Mouse (Mus musculus) liver, postnatal 0 days (tissue): Measurements from ENCODE around the gene Sqor. TPM values are rescaled to one million over a fixed set of nuclear protein-coding genes. Genes with fewer than 3 reads are reported as not detected.

Source experiments
- ATAC-seq: fragments of 200-750 bp; cut with Nextera tagmentation; 2 replicates; pipeline ENCODE4 v1.8.0; 2017; ENCODE audit warnings: mild to moderate bottlenecking, moderate library complexity
- DNase-seq: peaks from one replicate; pipeline ENCODE4 v3.0.0-alpha.2; 2016
- H3K27ac ChIP-seq: fragments of 300-500 bp; sonication (generic); 2 replicates; pipeline ENCODE4 v1.5.1; 2014; ENCODE audit warnings: antibody characterized with exemption, moderate library complexity, mild to moderate bottlenecking, low read depth
- H3K27me3 ChIP-seq: fragments of 300-500 bp; sonication (generic); 2 replicates; pipeline ENCODE4 v1.6.1; 2014; ENCODE audit warnings: low read length, control low read depth, mixed read lengths; ENCODE audit not compliant: insufficient read depth
- H3K36me3 ChIP-seq: fragments of 300-500 bp; sonication (generic); replicated peaks from 2 replicates; pipeline ENCODE4 v1.6.1; 2014; ENCODE audit warnings: mild to moderate bottlenecking, control low read depth, low read length, moderate library complexity, mixed read lengths; ENCODE audit not compliant: insufficient read depth
- H3K4me1 ChIP-seq: fragments of 300-500 bp; sonication (generic); 2 replicates; pipeline ENCODE4 v1.6.1; 2014; ENCODE audit warnings: antibody characterized with exemption, mild to moderate bottlenecking, control low read depth; ENCODE audit not compliant: insufficient read depth
- H3K4me2 ChIP-seq: fragments of 300-500 bp; sonication (generic); 2 replicates; pipeline ENCODE4 v1.6.1; 2014; ENCODE audit warnings: low read depth, mild to moderate bottlenecking, low read length, moderate library complexity, mixed read lengths
- H3K4me3 ChIP-seq: fragments of 300-500 bp; sonication (generic); 2 replicates; pipeline ENCODE4 v1.5.1; 2014; ENCODE audit warnings: low read depth, low read length
- H3K9ac ChIP-seq: fragments of 300-500 bp; sonication (generic); replicated peaks from 2 replicates; pipeline ENCODE4 v1.6.1; 2014; ENCODE audit warnings: mild to moderate bottlenecking, moderate library complexity
- H3K9me3 ChIP-seq: fragments of 300-500 bp; sonication (generic); 2 replicates; pipeline ENCODE4 v1.6.1; 2016; ENCODE audit warnings: mild to moderate bottlenecking, control low read depth, low read length, mixed read lengths
- CTCF ChIP-seq: sonication (generic); IDR thresholded peaks from 2 replicates; pipeline ENCODE4 v1.5.1; 2016; ENCODE audit warnings: antibody characterized with exemption, low read depth
- EP300 ChIP-seq: IDR thresholded peaks from 2 replicates; pipeline ENCODE4 v1.6.1; 2016; ENCODE audit warnings: antibody characterized with exemption, low read depth, mild to moderate bottlenecking
- WGBS: fragments of 180-500 bp; shearing (Covaris S2); extraction: QIAGEN DNeasy Blood & Tissue Kit; methylation state at CpG from one replicate; pipeline ENCODE4 v1.1.7; 2014; ENCODE audit not compliant: insufficient replicate concordance; 5-methylcytosine and 5-hydroxymethylcytosine counted together
- polyA plus RNA-seq: library from polyadenylated mRNA; unstranded; fragments of >200 nt; fragmentation: Nextera tagmentation; extraction: Ambion mirVana; gene quantifications from 2 replicates; pipeline ENCODE4 v1.2.1, GENCODE M21; 2015

The Sqor gene
- 14.6 and 15.4 TPM in 2 replicates for polyA plus RNA-seq

DNA sequence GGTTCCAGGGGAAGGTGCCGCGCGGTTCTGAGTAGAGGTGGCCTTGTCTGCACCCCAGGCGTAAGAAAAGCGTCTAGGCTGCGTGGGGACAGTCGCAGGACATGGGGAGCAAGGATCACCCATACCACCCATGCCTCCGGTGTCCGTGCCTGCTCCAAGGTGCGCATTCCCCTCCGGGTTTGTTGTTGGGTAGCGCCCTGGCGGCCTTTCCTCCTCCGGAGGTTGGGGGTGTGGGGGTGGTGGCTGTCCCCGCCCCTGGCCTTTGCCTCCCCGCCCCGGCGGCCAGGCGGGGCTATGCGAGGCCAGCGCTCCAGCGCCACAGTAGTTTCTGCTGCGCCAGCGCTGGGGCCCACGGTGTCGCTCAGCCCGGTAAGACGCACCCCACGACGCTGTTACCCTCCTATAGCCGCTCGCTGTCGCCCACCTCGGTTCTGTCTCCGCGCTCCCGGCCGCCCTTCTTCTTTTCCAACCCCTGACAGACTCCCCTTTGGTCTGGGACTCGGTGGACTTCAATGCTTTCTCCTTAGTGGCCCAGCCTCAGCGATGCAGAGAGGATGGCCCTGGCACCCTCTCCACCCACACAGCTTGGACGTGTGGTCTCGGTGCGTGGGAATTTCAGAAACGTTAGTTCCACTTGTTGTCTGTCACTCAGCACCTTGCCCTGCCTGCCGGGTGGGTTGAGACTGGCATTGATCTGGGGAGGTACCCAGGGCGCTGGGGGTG, at the start of gene Sqor:
Gene Sqor, plus strand, starts transcription at position 167 of the 723 bp plus-strand sequence.
- DNase-seq (peak; percentile 78), ATAC-seq (peak; percentile 92)
- Histone ChIP-seq H3K4me3 (peak within 1 kb of the TSS; percentile 61), H3K36me3 (no peaks in the 10 kb centered on the region), H3K27ac (peak within 1 kb of the TSS; percentile 59), H3K4me1 (no peaks in the 10 kb centered on the region; the same call in none of the 2 replicates), H3K27me3 (no peaks in the 10 kb centered on the region), H3K4me2 (peak within 1 kb of the TSS; percentile 89), H3K9ac (peak within 1 kb of the TSS; percentile 72), H3K9me3 (no peaks in the 10 kb centered on the region)
- WGBS: 1% methylated on average over 46 of the region's 46 CpGs
- no peak; the same call in none of the 2 replicates for TF ChIP-seq CTCF
- no peak for TF ChIP-seq EP300

DNA sequence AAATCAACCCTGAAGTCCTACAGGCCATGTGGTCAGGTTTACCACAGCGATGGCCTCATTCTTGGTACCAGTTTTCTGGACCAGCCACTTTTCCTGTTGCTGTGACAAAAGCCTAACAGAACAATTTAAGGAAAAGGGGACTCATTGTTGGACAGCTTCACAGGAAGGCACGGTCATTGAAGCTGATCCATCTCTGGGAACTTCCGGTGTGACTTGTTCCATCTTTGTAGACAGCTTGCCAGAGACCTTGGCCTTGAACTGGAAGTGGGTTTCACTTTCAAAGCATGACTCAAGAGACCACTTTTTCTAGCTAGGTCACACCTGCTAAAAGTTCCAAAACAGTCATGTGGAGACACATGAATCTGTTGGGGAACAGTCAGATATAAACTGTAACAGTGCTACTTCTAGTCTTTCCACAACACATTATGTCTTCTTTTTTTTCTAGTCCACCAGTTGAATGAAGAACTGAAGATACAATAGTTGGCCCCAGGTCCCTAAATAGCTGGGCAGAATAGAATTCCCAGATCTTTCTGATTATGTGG, 48.7 kb upstream of the Sqor start:
- 48% methylated on average over 3 of the region's 3 CpGs for WGBS

DNA sequence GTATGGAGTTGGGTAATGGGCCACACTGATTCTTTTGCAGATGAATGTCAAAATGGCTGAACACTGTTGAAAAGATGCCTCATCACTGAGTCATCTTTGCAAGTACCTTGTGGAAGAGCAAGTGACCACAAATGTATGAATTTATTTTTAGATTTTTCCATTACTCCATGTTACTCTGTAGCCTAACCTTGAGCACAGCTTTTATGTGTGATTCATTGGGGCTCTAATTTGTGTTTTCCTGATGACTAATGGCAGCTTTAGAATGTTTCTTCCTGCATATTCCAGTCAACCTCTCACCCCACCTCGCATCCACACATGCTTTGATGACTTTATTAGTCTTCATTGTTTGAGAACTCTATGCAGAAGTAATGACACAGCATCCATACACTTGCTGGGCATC, 45.8 kb upstream of the Sqor start:
- Histone ChIP-seq H3K4me1 (no peaks in the 10 kb centered on the region), H3K9me3 (no peaks in the 10 kb centered on the region), H3K36me3 (no peaks in the 10 kb centered on the region), H3K27me3 (no peaks in the 10 kb centered on the region), H3K4me3 (no peak overlapping the region), H3K27ac (no peak overlapping the region), H3K9ac (no peak overlapping the region), H3K4me2 (no peak overlapping the region)
- 59% methylated on average over 1 of the region's 1 CpGs for WGBS
- no peak for DNase-seq
- no peak for ATAC-seq
- TF ChIP-seq CTCF (no peak), EP300 (no peak)

More for the DNA sequence above, 48.7 kb upstream of the Sqor start:
- no peaks in the 10 kb centered on the region for H3K9me3 ChIP-seq
- no peak overlapping the region for H3K4me3 ChIP-seq
- no peaks in the 10 kb centered on the region for H3K4me1 ChIP-seq
- no peak overlapping the region for H3K4me2 ChIP-seq
- DNase-seq (no peak), ATAC-seq (no peak)
- H3K27me3 ChIP-seq: no peaks in the 10 kb centered on the region
- no peak for TF ChIP-seq EP300
- no peak for TF ChIP-seq CTCF
- no peaks in the 10 kb centered on the region for H3K36me3 ChIP-seq
- H3K9ac ChIP-seq: no peak overlapping the region
- H3K27ac ChIP-seq: no peak overlapping the region

DNA sequence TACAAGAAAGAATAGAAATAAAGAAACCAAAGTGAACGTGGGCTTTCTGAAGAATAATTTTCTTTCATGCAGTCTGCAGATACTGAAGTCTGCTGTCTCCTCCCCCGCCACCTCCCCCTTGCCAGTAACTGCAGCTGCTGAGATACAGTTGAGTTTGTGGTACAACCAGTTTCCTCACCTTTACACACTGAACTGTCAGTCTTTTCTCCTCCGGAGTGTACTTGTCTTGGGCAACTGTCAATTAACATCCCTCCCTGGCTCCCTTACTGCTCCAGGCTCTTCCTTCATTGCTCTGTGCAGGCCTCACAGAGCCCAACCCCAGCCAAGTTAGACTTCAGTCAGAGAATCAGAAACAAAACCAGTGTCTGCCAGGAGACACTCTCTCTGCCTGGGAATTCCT, 44.5 kb upstream of the Sqor start:
- H3K4me2 ChIP-seq: no peak overlapping the region
- 59% methylated on average over 3 of the region's 3 CpGs for WGBS
- ATAC-seq (no peak), DNase-seq (no peak)
- no peak overlapping the region for H3K9ac ChIP-seq
- H3K27ac ChIP-seq: no peak overlapping the region
- TF ChIP-seq EP300: no peak
- no peak for TF ChIP-seq CTCF
- H3K36me3 ChIP-seq: no peaks in the 10 kb centered on the region
- no peaks in the 10 kb centered on the region for H3K4me1 ChIP-seq
- no peaks in the 10 kb centered on the region for H3K27me3 ChIP-seq
- H3K9me3 ChIP-seq: no peaks in the 10 kb centered on the region
- no peak overlapping the region for H3K4me3 ChIP-seq

DNA sequence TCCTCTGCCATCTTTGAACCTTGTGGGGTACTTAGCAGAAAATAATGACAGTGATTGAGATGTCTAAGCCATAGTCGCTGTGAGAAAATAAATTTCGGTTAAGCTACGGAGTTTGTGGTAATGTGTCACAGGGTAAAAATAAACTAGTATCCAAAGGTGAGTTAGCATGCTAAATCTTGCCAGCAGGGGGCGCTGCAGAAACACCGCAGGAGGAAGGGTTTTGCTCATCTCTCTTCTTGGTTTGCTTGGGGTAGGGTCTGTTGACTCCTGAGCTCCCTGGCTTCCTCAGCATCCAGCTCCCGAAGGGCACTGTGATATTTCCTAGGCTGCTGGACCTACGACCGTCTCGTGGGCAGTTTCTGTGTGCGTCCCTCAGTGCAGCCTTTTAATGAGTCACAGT, 39.4 kb upstream of the Sqor start:
- no peaks in the 10 kb centered on the region for H3K9me3 ChIP-seq
- H3K27ac ChIP-seq: no peak overlapping the region
- ATAC-seq (no peak), DNase-seq (peak; percentile 71)
- no peak overlapping the region for H3K9ac ChIP-seq
- 49% methylated on average over 10 of the region's 10 CpGs for WGBS
- H3K4me3 ChIP-seq: no peak overlapping the region
- H3K4me2 ChIP-seq: no peak overlapping the region
- H3K36me3 ChIP-seq: no peaks in the 10 kb centered on the region
- H3K4me1 ChIP-seq: no peaks in the 10 kb centered on the region
- H3K27me3 ChIP-seq: no peaks in the 10 kb centered on the region
- TF ChIP-seq CTCF (peak; percentile 81), EP300 (no peak)

DNA sequence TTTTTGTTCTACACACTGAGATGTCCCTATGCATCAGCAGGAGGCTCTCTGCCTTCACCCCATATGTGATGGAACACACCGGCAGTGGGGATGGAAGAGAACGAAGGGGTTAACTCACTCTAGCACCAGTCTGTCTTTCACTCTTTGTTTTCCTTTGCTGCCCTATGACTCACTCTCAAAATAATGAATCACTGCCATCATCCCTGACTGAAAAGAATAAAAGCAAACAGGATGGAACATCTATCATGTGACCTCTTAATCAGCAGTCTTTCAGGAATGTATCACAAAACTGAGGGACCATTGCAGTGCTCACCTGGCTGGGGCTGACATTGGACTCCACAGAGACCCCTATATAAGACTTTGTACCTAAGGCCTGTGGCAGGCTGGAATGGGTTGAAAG, 33.6 kb upstream of the Sqor start:
- TF ChIP-seq CTCF (no peak), EP300 (no peak)
- WGBS: 71% methylated on average over 2 of the region's 2 CpGs
- no peak overlapping the region for H3K27ac ChIP-seq
- H3K36me3 ChIP-seq: no peaks in the 10 kb centered on the region
- no peak overlapping the region for H3K9ac ChIP-seq
- no peak overlapping the region for H3K4me2 ChIP-seq
- peaks cover 7% of the 10 kb centered on the region; the same call in 1 of the 2 replicates for H3K27me3 ChIP-seq
- ATAC-seq: no peak
- no peak overlapping the region for H3K4me3 ChIP-seq
- no peak for DNase-seq
- H3K4me1 ChIP-seq: no peaks in the 10 kb centered on the region
- no peaks in the 10 kb centered on the region for H3K9me3 ChIP-seq
